Mouse (Mus musculus): ENCODE measurements at regions not wholly inside any gene's neighbourhood (a gene's known extent, or its start where the extent isn't known, plus 50 kb on each side); places are given as distances from the start of the nearest gene placed in this dataset.
A peak's percentile ranks its signal among the peaks of the same experiment; 100 is the strongest.

- no peak for DNase-seq (ENCODE audit: low read depth, low spot score)
Measured at GRCm38 (mm10) chr3:35688111-35688510, 65.8 kb upstream of the Atp11b start.

GRCm38 (mm10) chr3:35688781-35689180, 65.1 kb upstream of the Atp11b start:
- DNase-seq (ENCODE audit: low read depth, low spot score): peak; percentile 70

GRCm38 (mm10) chr3:35693039-35693438, 60.9 kb upstream of the Atp11b start:
- DNase-seq (ENCODE audit: low read depth, low spot score): peak; percentile 92

GRCm38 (mm10) chr3:35693551-35693950, 60.4 kb upstream of the Atp11b start:
- DNase-seq (ENCODE audit: low read depth, low spot score): peak; percentile 60

GRCm38 (mm10) chr3:35694241-35694640, 59.7 kb upstream of the Atp11b start:
- no peak for DNase-seq (ENCODE audit: low read depth, low spot score)

- DNase-seq (ENCODE audit: low read depth, low spot score): no peak
Measured at GRCm38 (mm10) chr3:35695859-35696258, 58.0 kb upstream of the Atp11b start.

GRCm38 (mm10) chr3:35699266-35699665, 54.6 kb upstream of the Atp11b start:
- no peak for DNase-seq (ENCODE audit: low read depth, low spot score)

- DNase-seq (ENCODE audit: low read depth, low spot score): no peak
Measured at GRCm38 (mm10) chr3:35699979-35700378, 53.9 kb upstream of the Atp11b start.

GRCm38 (mm10) chr3:35703528-35704327, 50.2 kb upstream of the Atp11b start:
- DNase-seq (ENCODE audit: low read depth, low spot score): no peak
